In the genomic region with DNA sequence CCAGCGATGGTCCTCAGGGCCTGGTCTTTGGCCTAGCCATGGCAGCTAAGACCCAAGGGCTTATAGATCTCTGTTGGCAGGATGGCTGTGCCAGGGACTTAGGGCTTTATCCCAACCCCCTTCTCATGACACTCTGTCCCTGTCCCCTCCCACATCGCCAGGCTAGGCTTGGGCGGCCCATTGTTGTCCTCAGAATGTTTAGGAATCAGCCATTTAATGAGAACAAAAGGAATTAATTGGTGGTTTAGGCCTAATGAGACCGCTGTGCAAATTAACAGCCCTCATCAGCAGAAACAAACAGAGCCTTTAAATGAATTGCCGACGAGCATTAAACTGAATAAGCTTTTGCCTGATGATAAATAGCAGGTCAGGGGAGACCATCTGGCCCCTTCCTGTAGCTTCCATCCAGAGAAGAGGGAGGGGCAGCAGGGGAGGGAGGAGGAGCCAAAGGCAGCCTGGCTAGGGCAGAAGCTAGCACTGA, we compare ENCODE assay signal across 8 mouse cellular contexts.
DNase-seq lines count a peak whose midpoint lies in the region; ATAC-seq and TF ChIP-seq lines count a peak whose summit lies in the region.

No protein-coding gene starts in this region.

- DNase-seq in brain, embryonic 18.5 days (ENCODE audit: low read depth, low spot score): peak; percentile 67
- DNase-seq in hindbrain, embryonic 14.5 days (ENCODE audit: low spot score): peak; percentile 68
- no peak for DNase-seq in thymus, adult 18-20 months
- no peak for DNase-seq in T-cell, adult 2 months (ENCODE audit: low spot score)
- no peak for DNase-seq in thymus, adult 2 months

- no peak for TF ChIP-seq CTCF in ES-Bruce4 (IDR thresholded peaks at IDR 0.05; ENCODE audit: low read depth, low read length)
- TF ChIP-seq CTCF in thymus, adult 2 months (IDR thresholded peaks at IDR 0.05; ENCODE audit: borderline replicate concordance, control insufficient read depth, extremely low read depth, insufficient read depth, low read length, poor library complexity): no peak

- H3K27ac ChIP-seq in ES-Bruce4 (ENCODE audit: insufficient read depth, low read length): no peak overlapping the region
- peak overlapping the region; percentile 81 for H3K27ac ChIP-seq in hindbrain, embryonic 14.5 days
- H3K27ac ChIP-seq in midbrain, embryonic 13.5 days: peak overlapping the region; percentile 80
- H3K27ac ChIP-seq in thymus, adult 2 months (ENCODE audit: control insufficient read depth, insufficient read depth, low read length): no peak overlapping the region

- H3K9ac ChIP-seq in ES-Bruce4 (ENCODE audit: low read depth, poor library complexity, severe bottlenecking): no peak overlapping the region
- no peak overlapping the region for H3K9ac ChIP-seq in hindbrain, embryonic 14.5 days
- H3K9ac ChIP-seq in midbrain, embryonic 13.5 days (replicated peaks): no peak overlapping the region

- no peak overlapping the region for H3K4me2 ChIP-seq in hindbrain, embryonic 14.5 days (replicated peaks)
- H3K4me2 ChIP-seq in midbrain, embryonic 13.5 days (replicated peaks): no peak overlapping the region

- peaks cover 6% of the 10 kb centered on the region; the same call in 1 of the 2 replicates for H3K9me3 ChIP-seq in ES-Bruce4 (replicated peaks; ENCODE audit: control insufficient read depth, insufficient read depth, low read length, poor library complexity, severe bottlenecking)
- H3K9me3 ChIP-seq in hindbrain, embryonic 14.5 days (ENCODE audit: control insufficient read depth, low read length): peaks cover 16% of the 10 kb centered on the region
- peaks cover 6% of the 10 kb centered on the region; the same call in 1 of the 2 replicates for H3K9me3 ChIP-seq in midbrain, embryonic 13.5 days

- H3K27me3 ChIP-seq in ES-Bruce4 (ENCODE audit: control insufficient read depth, insufficient read depth, low read length, poor library complexity, severe bottlenecking): no peaks in the 10 kb centered on the region
- peaks cover 7% of the 10 kb centered on the region; the same call in 1 of the 2 replicates for H3K27me3 ChIP-seq in hindbrain, embryonic 14.5 days (ENCODE audit: control insufficient read depth, insufficient read depth, low read length)
- 0 out of 2 replicates have a peak, but pooled peaks cover 3% of the 10 kb centered on the region for H3K27me3 ChIP-seq in midbrain, embryonic 13.5 days
- H3K27me3 ChIP-seq in thymus, adult 2 months (ENCODE audit: control insufficient read depth, insufficient read depth, low read length): no peaks in the 10 kb centered on the region

- H3K4me3 ChIP-seq in ES-Bruce4 (ENCODE audit: low read depth, low read length): no peak overlapping the region
- H3K4me3 ChIP-seq in hindbrain, embryonic 14.5 days (replicated peaks; ENCODE audit: low read length): no peak overlapping the region
- no peak overlapping the region for H3K4me3 ChIP-seq in midbrain, embryonic 13.5 days (replicated peaks)
- H3K4me3 ChIP-seq in thymus, adult 2 months (ENCODE audit: control insufficient read depth, insufficient read depth, low read length): no peak overlapping the region

- no peak for TF ChIP-seq POLR2A in ES-Bruce4 (IDR thresholded peaks at IDR 0.05; ENCODE audit: insufficient read depth, low read length)
- TF ChIP-seq POLR2A in thymus, adult 2 months (IDR thresholded peaks at IDR 0.05; ENCODE audit: control insufficient read depth, extremely low read depth, insufficient read depth, low read length, poor library complexity): no peak

- H3K4me1 ChIP-seq in ES-Bruce4 (ENCODE audit: control insufficient read depth, insufficient read depth, low read length): peaks cover 12% of the 10 kb centered on the region
- H3K4me1 ChIP-seq in hindbrain, embryonic 14.5 days (replicated peaks; ENCODE audit: control insufficient read depth, insufficient read depth, low read length): peaks cover 15% of the 10 kb centered on the region
- peaks cover 31% of the 10 kb centered on the region for H3K4me1 ChIP-seq in midbrain, embryonic 13.5 days (replicated peaks)
- H3K4me1 ChIP-seq in thymus, adult 2 months (replicated peaks; ENCODE audit: control insufficient read depth, insufficient read depth, low read length): no peaks in the 10 kb centered on the region

- peak; percentile 86 for ATAC-seq in hindbrain, embryonic 14.5 days (ENCODE audit: low FRiP score)
- peak; percentile 93 for ATAC-seq in midbrain, embryonic 13.5 days
- no peak for ATAC-seq in megakaryocyte, adult 5-6 weeks (ENCODE audit: poor library complexity, severe bottlenecking)

- WGBS in hindbrain, embryonic 14.5 days: 9% methylated on average over 6 of the region's 6 CpGs
- WGBS in midbrain, embryonic 13.5 days: 9% methylated on average over 6 of the region's 6 CpGs
- WGBS in thymus, adult 2 months: 88% methylated on average over 6 of the region's 6 CpGs

- TF ChIP-seq EP300 in ES-Bruce4 (IDR thresholded peaks at IDR 0.05; ENCODE audit: insufficient read depth, low read depth, low read length): 0 out of 2 replicates have a peak, but pooled peaks have one; percentile 40

- no peaks in the 10 kb centered on the region for H3K36me3 ChIP-seq in ES-Bruce4 (ENCODE audit: control insufficient read depth, insufficient read depth, low read length, poor library complexity, severe bottlenecking)
- no peaks in the 10 kb centered on the region for H3K36me3 ChIP-seq in hindbrain, embryonic 14.5 days (replicated peaks; ENCODE audit: control insufficient read depth, insufficient read depth)
- no peaks in the 10 kb centered on the region for H3K36me3 ChIP-seq in midbrain, embryonic 13.5 days
- H3K36me3 ChIP-seq in thymus, adult 2 months (ENCODE audit: control insufficient read depth, insufficient read depth, low read length): no peaks in the 10 kb centered on the region

Comparison
In these comparisons a context has a peak if more than half of its experiments do, and no peak if none do; other contexts are left out.
1. H3K27ac ChIP-seq: peak in hindbrain, embryonic 14.5 days (single experiment) and midbrain, embryonic 13.5 days (single experiment); none in ES-Bruce4 (single experiment) and thymus, adult 2 months (single experiment).
2. DNase-seq: peak in brain, embryonic 18.5 days (single experiment) and hindbrain, embryonic 14.5 days (single experiment); none in thymus, adult 18-20 months (0 of 2), T-cell, adult 2 months (single experiment) and thymus, adult 2 months (single experiment).